Mouse (Mus musculus) frontal cortex, postnatal 14 days (tissue): ENCODE data around the gene Kif14.
"Not testable (repeated sequence)": the region's sequence is repeated elsewhere in the genome, so short reads cannot be mapped to it uniquely, and the experiment has no call there.

ENCODE experiments used
- DNase-seq, 2 experiments: peaks; one replicate each; pipeline ENCODE4 v3.0.0; 2022; ENCODE audit warnings: low spot score in 2 of 2

Kif14 gene

DNA sequence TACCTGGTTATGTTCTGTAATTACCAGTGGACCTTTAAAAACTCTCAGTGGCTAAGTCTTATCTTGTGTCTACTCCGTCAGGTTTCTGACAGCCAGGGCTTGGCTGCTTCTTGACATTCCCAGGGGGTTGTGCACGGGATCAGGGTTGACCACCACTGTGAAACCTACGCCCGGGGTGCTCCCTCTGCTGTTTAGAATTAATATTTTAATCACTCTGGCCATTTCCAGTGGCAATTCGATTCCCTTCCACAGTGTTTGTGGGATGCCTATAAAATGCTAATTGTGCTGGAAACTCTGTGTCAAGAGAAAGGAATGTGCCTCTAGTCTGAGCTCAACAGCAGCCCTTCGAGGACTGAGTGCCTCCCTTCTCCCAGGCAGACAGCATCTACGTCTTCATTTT, 89.7 kb downstream of the Kif14 start:
- no peak for DNase-seq

DNA sequence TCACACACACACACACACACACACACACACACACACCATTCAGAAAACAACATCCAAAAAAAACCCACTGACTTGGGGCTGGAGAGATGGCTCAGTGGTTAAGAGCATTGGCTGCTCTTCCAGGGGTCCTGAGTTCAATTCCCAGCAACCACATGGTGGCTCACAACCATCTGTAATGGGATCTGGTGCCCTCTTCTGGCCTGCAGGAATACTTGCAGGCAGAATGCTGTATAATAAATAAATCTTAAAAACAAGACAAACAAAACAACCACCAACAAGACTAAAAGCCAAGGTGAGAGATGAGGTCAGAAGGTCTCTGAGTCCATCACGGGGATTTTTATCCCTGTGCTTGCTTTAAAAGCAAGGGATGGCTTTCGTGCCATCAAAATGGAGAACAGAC, 90.5 kb downstream of the Kif14 start:
- DNase-seq, result not testable (repeated sequence)

DNA sequence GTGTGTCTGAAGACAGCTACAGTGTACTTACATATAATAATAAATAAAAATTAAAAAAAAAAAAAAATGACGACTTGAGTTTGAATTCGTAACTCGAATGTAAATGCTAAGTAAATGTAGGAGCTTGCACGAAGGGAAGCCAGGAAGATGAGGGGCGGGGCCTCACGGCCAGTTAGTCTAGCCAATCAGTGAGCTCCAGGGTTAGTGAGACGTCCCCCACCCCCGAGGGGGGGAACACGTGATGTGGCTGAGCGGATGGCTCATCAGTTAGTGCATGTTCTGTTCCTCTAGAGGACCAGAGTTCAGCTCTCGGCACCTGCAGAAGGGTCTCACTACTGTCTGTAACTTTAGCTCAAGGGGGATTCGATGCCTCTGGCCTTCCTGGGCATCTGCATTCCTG, 91.3 kb downstream of the Kif14 start:
- no peak for DNase-seq

DNA sequence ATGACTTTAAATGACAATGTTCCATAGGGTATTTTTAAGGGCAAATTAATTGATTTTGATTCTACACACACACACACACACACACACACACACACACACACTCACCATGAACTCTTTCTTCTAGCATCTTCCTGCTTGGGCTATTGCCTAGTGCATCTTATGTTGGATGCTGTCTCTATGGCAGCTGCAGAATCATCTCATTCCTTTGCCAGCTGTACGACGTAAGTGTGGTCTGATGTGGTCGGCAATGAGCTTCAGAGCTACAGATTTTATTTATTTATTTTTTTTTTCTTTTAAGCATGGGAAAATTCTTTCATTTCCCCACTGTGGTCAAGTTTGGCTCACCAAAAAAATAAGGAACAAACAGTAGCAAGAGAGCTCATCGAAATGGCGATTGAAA, 92.6 kb downstream of the Kif14 start:
- DNase-seq, result no peak

DNA sequence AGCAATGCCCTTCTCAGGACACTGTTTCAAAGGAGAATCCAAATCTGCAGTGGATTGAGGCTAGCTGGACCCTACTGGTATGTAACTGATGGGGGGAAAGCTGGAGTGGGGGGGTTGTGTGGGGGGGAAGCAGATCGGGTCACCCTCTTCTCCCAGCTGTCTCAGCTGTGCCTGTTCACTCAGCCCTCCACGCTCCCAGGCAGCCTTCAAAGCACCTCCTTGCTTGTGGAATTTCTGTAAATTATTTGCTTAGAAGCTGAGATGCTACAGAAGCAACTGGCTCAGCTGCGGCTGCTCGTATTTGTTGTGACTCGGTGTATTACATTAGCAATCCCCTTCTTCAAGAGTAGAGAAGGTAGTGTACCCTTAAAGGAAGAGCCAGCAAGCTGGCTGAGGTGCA, 93.1 kb downstream of the Kif14 start:
- no peak for DNase-seq

DNA sequence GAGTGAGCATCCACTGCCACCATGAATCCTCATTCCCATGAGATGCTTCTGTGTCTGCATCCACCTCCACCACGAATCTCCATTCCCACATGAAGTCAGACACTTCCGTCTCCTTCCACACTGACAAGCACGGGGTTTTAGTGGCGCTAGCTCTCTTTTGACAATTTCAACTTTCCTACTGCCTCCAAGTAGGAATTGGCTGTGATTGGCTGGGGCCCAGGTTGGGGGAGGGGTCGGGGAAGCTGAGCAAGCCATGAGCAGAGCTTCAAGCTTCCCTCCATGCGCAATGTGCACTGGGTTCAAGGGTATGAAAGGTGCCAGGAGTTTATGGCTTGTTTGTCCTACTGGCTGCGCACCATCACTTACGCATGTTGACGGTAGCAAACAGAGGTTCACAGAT, 93.6 kb downstream of the Kif14 start:
- DNase-seq, result no peak

DNA sequence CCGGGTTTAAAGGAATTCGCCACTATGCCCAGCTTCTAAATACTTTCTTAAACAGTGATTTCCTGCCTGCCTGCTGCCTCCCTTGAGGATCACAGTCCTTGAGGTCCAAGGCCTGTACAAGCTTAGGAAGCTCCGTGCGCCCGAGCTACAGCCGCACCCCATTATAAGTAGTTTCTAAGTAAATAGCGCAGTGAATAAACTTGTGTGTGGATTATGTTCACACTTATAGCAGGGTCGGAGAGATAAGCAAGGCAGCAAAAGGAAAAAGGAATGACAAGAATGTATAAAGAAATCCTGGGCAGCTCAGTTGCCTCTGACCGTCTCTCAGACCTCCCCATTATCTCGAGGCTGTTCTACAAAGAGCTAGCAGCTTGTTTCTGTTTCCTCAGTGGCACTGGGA, 95.7 kb downstream of the Kif14 start:
- DNase-seq, result no peak

DNA sequence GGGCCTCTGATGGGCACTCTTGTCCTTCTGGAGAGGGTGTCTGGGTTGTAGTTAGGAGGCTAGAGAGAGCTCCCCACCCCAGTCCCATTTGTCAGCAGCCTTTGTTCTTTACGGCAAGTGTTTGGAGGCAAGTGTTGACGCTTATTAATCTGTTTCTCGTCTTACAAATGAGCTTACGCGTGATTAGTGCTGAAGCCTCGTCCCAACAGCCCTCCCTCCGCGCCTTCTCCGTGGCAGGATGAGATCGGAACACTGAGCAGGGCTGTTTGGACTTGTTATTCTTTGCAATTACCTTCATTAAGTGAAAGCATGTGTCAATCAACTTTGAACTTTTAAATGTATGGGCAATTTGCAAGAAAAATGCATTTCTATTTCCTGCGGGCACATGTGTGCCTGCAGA, 97.0 kb downstream of the Kif14 start:
- DNase-seq, result no peak

DNA sequence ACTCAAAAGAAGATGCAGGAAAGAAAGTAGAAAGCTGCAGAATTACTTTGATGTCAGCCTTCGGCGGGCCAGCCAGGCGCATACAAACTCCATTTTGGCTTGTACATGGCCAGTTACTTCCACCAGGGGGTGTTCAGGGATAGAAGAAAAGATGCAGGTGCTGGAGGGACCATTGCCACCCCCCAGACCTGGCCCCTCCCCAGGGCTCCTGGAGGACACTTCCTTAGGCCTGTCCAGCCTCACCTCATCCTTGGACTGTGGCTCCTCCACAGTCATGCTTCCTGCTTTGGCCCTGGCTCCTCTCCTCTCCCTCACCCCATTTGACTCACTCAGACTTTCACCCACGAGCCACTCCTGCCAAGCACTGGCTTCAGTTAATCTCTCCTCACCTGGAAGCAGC, 98.8 kb downstream of the Kif14 start:
- DNase-seq, result no peak

DNA sequence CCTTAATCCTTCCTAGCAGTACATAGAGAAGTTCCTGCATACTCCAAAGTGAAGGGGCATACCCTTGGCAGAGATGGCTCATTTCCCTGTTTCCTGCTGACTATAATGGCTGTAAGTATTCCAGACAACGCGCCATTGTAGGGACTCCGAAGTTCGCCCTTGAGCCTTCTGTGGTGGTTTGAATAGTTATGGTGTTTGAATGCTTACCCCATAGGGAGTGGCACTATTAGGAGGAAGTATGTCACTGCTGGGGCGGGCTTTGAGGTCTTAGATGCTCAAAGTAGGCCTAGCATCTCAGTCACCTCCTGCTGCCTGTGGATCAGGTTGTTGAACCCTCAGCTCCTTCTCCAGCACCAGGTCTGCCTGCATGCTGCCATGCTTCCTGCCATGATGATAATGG, 100.2 kb downstream of the Kif14 start:
- DNase-seq, result no peak

DNA sequence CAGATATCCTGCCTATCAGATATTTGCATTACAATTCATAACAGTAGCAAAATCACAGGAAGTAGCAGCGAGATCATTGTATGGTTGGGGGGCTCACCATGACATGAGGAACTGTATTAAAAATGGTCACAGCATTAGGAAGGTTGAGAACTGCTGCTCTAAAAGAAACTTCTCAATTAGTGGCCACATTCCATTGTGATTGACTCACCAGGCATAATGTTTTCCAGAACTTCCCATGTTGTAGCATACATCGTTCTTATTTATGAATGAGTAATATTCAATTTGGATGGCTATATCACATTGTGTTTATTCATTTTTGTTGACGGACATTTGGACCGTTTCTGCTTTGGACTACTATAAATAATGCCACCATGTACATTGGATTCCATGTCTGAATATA, 101.5 kb downstream of the Kif14 start:
- DNase-seq, result no peak

DNA sequence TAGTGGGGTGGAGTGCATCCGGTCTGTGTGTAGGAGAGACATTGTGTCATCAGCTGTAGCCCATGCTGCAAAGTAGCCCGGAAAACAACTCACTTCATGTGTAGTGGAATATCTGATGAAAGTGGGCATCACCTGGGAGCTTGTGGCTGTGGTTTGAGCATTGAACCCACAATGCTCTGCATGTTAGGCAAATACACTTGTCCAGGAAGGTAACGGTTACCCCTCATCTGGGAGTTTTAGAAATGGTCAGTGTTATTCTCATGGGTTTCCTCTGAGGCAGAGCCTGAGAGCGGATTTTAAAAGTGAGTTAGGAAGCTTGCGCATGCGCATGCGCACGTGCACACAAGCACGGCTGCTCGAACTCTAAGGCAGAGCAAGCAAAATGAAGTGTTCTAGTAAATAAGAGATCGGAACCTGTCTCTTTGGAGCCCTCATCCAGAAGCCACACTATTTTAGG, 102.6 kb downstream of the Kif14 start:
- DNase-seq, result no peak

DNA sequence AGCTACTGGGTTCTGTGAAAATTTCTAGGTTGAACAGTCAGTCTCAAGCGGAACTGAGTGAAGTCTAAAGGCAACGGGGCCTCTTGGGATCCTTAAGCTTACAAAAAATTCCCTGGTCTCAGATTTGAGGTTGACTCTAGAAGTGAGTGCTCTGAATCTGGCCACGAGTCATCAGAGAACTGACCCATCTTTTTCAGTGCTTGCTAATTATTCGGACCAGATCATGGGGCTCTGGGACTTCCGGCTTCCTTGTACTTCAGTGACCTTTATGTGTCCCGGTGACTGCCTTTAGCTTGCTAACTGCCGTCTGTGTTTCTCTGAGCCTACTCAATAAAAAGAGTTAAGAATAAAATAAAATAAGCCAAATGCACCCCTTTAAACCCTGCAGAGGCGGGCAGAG, 103.1 kb downstream of the Kif14 start:
- DNase-seq, result no peak

DNA sequence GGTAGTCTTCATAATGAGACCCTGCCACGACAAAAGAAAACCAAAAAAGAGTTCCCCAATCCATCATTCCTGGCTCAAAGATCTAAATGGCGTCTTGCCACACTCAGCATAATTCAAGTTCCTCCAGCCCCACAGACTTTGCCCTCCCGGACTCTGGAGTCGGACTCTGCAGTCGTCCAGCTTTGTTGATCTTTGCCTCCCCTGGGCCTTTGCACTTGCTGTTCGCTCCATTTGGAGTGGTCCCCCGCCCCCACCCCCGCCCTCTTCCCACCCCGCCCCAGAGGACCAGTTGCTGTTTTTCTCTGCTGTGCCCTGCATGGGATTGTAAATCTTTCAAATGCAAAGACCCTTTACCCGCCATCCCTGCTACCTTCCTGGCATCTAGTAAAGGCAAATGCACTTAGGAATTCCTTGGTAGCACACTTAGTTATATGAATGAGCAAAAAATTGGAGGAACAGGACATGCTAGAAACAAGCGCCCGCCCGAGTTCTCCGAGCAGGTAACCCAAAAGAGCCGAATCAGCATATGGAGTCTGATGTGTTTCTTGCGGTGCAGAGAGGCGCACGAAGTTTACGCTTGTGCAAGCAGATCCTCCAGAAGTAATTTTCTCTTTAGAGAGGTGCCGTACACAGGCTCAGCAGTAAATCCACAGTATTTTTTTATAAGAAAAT, 103.6 kb downstream of the Kif14 start:
- no peak for DNase-seq

DNA sequence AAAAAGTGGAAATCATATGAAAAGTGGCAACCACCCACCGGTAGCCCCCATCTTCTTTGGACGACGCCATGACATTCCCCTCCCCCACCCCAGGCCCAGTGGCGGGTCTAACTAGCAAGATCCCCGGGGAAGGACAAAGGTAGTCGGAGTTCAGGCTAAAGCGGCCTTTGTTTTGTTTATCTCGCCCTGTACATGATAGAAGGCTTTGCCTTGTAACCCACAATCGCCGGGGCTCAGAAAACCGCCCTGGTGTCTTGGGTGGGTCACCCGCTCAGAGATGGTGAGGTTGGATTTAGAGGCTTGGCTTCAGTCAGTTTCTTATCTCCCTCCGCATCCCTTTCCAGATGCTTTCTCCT, 104.1 kb downstream of the Kif14 start:
- no peak for DNase-seq

DNA sequence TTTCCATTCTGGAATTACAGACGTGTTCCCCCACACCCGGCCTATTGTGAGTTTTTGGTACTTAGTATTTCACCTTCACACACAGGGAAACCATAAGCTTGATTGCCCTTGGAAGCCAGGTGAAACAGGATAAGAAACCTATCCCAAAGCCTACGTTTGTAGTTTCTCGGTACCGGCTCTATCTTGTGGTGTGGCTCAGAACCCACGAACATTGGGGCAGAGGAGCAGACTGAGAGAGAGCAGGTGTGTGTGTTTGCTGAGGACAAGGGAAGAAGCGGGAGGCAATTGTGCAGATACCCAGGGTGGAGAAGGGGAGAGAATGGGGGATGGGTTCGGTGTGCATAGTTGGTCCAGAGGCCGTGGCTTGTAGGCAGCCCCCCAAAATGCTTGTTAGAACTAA, 104.8 kb downstream of the Kif14 start:
- no peak for DNase-seq

DNA sequence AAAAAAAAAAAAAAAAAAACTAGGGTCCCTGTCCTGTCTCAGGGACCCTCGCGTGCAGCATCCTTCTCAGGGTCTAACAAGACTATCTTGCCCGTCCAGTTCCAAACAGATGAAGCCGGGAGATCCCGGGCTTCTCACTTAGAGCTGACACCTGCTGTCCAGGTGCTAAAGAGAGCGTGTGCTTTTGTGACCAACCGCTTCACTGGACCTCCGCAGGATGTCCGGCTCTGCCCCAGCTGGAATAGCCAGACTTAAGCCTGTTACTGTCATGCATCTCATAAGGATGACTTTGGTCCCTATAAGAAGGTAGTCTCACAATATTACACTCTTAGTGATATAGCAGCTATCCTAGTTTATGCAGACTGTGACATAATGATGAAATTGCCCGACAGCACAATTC, 105.4 kb downstream of the Kif14 start:
- DNase-seq, result no peak

DNA sequence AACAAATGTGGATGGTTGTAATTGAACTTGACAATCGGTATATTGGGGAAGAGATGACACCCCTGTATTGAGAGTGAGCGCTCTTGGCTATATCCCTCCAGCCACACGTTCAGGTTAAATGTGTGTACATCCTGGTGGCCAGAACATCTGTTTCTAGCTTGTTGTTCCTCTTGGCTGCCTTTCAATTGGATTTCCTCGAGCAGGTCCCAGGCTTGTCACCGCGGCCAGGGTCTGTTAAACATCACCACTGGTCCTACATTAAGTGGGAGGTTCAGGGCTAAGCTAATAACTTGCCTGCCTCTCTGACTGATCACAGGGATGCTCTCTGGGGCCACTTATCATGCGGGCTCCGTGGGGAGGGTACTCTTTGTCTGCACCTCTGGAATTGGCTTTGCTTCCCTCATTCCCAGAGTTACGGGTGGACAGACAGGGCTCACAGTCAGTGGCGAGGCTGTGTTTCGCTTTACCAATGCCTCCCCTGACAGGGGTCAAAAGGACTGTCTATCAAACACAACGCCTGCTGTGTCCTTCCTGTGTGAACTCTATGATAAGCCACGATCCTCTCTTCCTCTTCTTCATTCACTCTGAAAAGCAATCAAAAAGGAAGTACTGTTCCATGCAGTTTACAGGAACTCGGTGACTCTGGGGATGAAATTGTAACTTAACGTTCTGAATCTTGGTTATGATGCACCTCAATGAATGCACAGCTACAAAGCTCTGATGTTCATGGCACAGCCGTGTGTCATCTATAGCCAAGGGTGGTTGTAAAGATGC, 111.9 kb downstream of the Kif14 start:
- DNase-seq, result no peak

DNA sequence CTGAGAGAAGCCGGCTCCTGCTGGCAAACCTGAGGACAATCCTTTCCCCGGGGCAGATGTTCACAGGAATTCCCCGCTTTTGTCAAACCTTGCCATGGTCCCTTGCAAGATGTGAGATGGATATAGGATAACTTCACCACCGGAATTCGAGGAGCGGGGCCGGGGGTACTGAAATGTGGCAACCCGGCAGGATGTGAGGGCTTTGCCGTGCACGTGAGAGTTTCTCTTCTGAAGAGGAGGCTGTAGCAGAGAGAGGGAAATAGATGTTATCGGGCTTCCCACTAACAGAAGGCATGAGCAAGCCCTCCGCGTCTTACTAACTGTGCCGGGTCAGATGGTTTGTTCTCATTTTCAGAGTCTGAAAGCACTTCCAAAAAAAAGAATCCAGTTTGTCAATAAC, 113.2 kb downstream of the Kif14 start:
- no peak for DNase-seq

DNA sequence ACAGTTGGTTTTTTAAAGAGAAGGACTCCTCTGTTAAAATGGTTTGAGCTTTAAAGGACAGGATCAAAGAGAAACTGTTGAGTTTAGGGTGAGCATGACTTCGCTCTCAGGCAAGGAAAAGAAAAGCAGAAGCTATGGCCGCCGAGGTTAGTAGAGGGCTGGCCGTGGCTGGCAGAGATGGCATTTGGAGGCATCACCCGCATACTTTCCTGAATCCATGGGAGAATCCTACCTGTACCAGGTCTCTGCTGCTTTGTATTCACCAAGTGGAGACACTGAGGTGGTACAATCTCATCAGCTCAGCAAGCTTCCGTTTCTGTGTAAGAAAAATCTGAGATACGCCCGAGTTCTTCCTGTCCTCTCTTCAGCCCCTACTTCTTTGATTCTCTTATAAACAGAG, 114.1 kb downstream of the Kif14 start:
- DNase-seq, result no peak
